Mouse (Mus musculus) kidney, embryonic 14.5 days (tissue): Measurements from ENCODE around the gene Epn1. TPM values are rescaled to one million over a fixed set of nuclear protein-coding genes. Genes with fewer than 3 reads are reported as not detected.

Source experiments
- ATAC-seq: fragments of 200-750 bp; cut with Nextera tagmentation; 2 replicates; pipeline ENCODE4 v1.8.0; 2017; ENCODE audit warnings: moderate number of reproducible peaks, mild to moderate bottlenecking, moderate TSS enrichment, moderate library complexity; ENCODE audit not compliant: low FRiP score, low TSS enrichment
- H3K27ac ChIP-seq: fragments of 300-500 bp; sonication (generic); 2 replicates; pipeline ENCODE4 v1.5.1; 2014; ENCODE audit warnings: low read depth, mild to moderate bottlenecking, low read length, moderate library complexity, mixed read lengths
- H3K27me3 ChIP-seq: fragments of 300-500 bp; sonication (generic); 2 replicates; pipeline ENCODE4 v1.6.1; 2014; ENCODE audit warnings: mild to moderate bottlenecking, low read length; ENCODE audit not compliant: control insufficient read depth, insufficient read depth
- H3K36me3 ChIP-seq: fragments of 300-500 bp; sonication (generic); 2 replicates; pipeline ENCODE4 v1.6.1; 2014; ENCODE audit warnings: low read length, mixed read lengths; ENCODE audit not compliant: control insufficient read depth, insufficient read depth
- H3K4me1 ChIP-seq: fragments of 300-500 bp; sonication (generic); 2 replicates; pipeline ENCODE4 v1.6.1; 2014; ENCODE audit warnings: low read length, mixed read lengths; ENCODE audit not compliant: control insufficient read depth, insufficient read depth
- H3K4me2 ChIP-seq: fragments of 300-500 bp; sonication (generic); replicated peaks from 2 replicates; pipeline ENCODE4 v1.6.1; 2014; ENCODE audit warnings: low read depth, mild to moderate bottlenecking, low read length
- H3K4me3 ChIP-seq: fragments of 300-500 bp; sonication (generic); 2 replicates; pipeline ENCODE4 v1.5.1; 2014; ENCODE audit warnings: mild to moderate bottlenecking, low read length
- H3K9ac ChIP-seq: fragments of 300-500 bp; sonication (generic); 2 replicates; pipeline ENCODE4 v1.6.1; 2014; ENCODE audit warnings: low read depth, mild to moderate bottlenecking, low read length, moderate library complexity
- H3K9me3 ChIP-seq: fragments of 300-500 bp; sonication (generic); 2 replicates; pipeline ENCODE4 v1.6.1; 2016; ENCODE audit warnings: low read length; ENCODE audit not compliant: control insufficient read depth
- WGBS: fragments of 180-500 bp; shearing (Covaris S2); extraction: QIAGEN DNeasy Blood & Tissue Kit; methylation state at CpG from one replicate; pipeline ENCODE4 v1.1.7; 2014; 5-methylcytosine and 5-hydroxymethylcytosine counted together
- polyA plus RNA-seq: library from polyadenylated mRNA; unstranded; fragments of >200 nt; fragmentation: Nextera tagmentation; extraction: Ambion mirVana; gene quantifications from 2 replicates; pipeline ENCODE4 v1.2.1, GENCODE M21; 2014

The Epn1 gene
- polyA plus RNA-seq, 1 experiment from 2014 or later: 63.8 TPM

GRCm38 (mm10) chr7:5038109-5038732 is 41.8 kb upstream of the Epn1 start, which contains the start of gene Zfp784:
Gene Zfp784 (minus strand): TSS chr7:5038446.
- under 1% methylated on average over 48 of the region's 48 CpGs for WGBS
- no peaks in the 10 kb centered on the region for H3K27me3 ChIP-seq
- H3K9ac ChIP-seq: peak within 1 kb of the TSS; percentile 85
- H3K4me2 ChIP-seq: peak within 1 kb of the TSS; percentile 52
- H3K4me3 ChIP-seq: peak within 1 kb of the TSS; percentile 67
- peak; percentile 96 for ATAC-seq
- H3K36me3 ChIP-seq: peaks cover 27% of the 10 kb centered on the region
- H3K27ac ChIP-seq: peak within 1 kb of the TSS; percentile 94
- no peaks in the 10 kb centered on the region for H3K4me1 ChIP-seq
- 0 out of 2 replicates have a peak, but pooled peaks cover 3% of the 10 kb centered on the region for H3K9me3 ChIP-seq

DNA sequence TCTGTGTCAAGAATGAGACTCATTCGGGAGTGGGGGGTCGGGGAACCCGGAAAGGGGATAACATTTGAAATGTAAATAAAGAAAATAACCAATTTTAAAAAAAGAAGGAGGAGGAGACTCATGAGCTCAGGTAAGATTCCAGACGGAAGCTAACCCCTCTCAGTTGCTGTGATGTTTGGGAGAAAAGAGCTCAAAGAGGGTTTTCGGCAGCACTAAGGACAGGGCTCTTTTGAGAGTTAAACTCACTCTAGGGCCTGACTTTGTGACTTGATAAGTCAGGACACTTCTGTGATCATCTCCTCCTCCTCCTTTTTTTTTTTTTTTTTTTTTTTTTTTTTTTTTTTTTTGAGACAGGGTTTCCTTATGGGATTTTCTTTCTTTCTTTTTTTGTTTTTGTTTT is 41.1 kb upstream of the Epn1 start:
- Histone ChIP-seq H3K27ac (0 out of 2 replicates have a peak overlapping the region, but pooled peaks have one; percentile 94), H3K9ac (peak overlapping the region; percentile 85; the same call in 1 of the 2 replicates), H3K4me2 (peak overlapping the region; percentile 52), H3K9me3 (0 out of 2 replicates have a peak, but pooled peaks cover 3% of the 10 kb centered on the region), H3K36me3 (peaks cover 19% of the 10 kb centered on the region; the same call in 1 of the 2 replicates), H3K27me3 (no peaks in the 10 kb centered on the region), H3K4me3 (peak overlapping the region; percentile 67), H3K4me1 (no peaks in the 10 kb centered on the region)
- no peak for ATAC-seq
- 45% methylated on average over 5 of the region's 5 CpGs for WGBS

DNA sequence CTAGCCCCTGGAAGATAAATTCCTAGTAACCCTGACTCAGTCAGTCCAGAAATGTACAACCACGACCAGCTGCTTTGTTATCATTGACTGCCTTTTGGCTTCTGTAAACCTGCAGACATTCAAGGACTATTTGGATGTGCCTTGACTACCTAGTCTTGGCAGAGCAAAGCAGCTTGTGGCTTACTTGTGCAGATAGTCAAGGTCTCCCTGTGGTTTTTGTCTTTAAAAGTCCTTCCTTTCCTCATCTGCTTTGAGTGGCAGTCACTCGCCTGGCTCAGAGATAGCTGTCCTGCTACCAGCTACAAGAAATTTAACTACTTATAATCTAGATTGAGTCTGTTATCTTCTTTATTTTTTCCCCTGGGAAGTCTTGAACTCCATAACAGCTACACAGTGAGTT is 35.1 kb upstream of the Epn1 start:
- Histone ChIP-seq H3K4me1 (no peaks in the 10 kb centered on the region), H3K36me3 (no peaks in the 10 kb centered on the region), H3K9me3 (no peaks in the 10 kb centered on the region), H3K9ac (no peak overlapping the region), H3K4me3 (no peak overlapping the region), H3K27ac (no peak overlapping the region), H3K4me2 (no peak overlapping the region), H3K27me3 (no peaks in the 10 kb centered on the region)
- no peak for ATAC-seq
- WGBS: 85% methylated on average over 2 of the region's 2 CpGs

DNA sequence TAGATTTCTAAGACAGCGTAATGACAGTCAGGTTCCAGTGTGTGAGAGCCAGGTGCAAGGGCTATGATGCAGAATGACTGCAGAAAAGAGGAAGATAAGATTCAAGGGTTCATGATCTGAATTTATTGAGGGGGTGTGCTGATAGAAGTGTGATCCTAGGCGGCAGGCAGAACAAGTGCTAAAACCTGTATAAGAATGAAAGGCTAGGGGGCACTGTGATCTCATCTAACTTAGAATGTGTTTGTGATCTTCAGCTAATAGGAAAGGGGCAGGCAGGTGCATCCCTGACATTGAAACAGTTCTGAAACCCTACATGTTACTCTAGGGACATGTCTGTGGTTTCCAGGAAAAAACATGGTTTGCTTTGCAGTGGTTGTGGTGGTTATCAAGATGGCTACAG is 33.9 kb upstream of the Epn1 start:
- Histone ChIP-seq H3K36me3 (no peaks in the 10 kb centered on the region), H3K27ac (no peak overlapping the region), H3K4me3 (no peak overlapping the region), H3K4me2 (no peak overlapping the region), H3K27me3 (no peaks in the 10 kb centered on the region), H3K4me1 (no peaks in the 10 kb centered on the region), H3K9me3 (no peaks in the 10 kb centered on the region), H3K9ac (no peak overlapping the region)
- ATAC-seq: no peak
- 66% methylated on average over 2 of the region's 2 CpGs for WGBS

GRCm38 (mm10) chr7:5047313-5047712 is 32.7 kb upstream of the Epn1 start:
- WGBS: 41% methylated on average over 2 of the region's 2 CpGs

GRCm38 (mm10) chr7:5051193-5052192 is 28.5 kb upstream of the Epn1 start, which contains the start of gene Zfp580:
Gene Zfp580 (plus strand): TSS chr7:5051538.
- Histone ChIP-seq H3K9me3 (no peaks in the 10 kb centered on the region), H3K4me1 (peaks cover 24% of the 10 kb centered on the region), H3K4me3 (peak within 1 kb of the TSS; percentile 79), H3K27ac (peak within 1 kb of the TSS; percentile 78), H3K27me3 (peaks cover 40% of the 10 kb centered on the region), H3K36me3 (no peaks in the 10 kb centered on the region), H3K9ac (peak within 1 kb of the TSS; percentile 92), H3K4me2 (peak within 1 kb of the TSS; percentile 84)
- ATAC-seq: peak; percentile 72
- 1% methylated on average over 65 of the region's 65 CpGs for WGBS

More at GRCm38 (mm10) chr7:5047313-5047712, 32.7 kb upstream of the Epn1 start:
- Histone ChIP-seq H3K4me2 (no peak overlapping the region), H3K9me3 (no peaks in the 10 kb centered on the region), H3K36me3 (no peaks in the 10 kb centered on the region), H3K9ac (no peak overlapping the region), H3K4me3 (no peak overlapping the region), H3K27ac (no peak overlapping the region), H3K4me1 (peaks cover 3% of the 10 kb centered on the region; the same call in 1 of the 2 replicates), H3K27me3 (peaks cover 6% of the 10 kb centered on the region; the same call in 1 of the 2 replicates)
- no peak for ATAC-seq

- Histone ChIP-seq H3K27me3 (peaks cover 45% of the 10 kb centered on the region), H3K9me3 (no peaks in the 10 kb centered on the region), H3K4me3 (peak overlapping the region; percentile 79), H3K27ac (no peak overlapping the region), H3K4me1 (peaks cover 24% of the 10 kb centered on the region), H3K9ac (peak overlapping the region; percentile 92), H3K4me2 (peak overlapping the region; percentile 84), H3K36me3 (no peaks in the 10 kb centered on the region)
- 3% methylated on average over 12 of the region's 12 CpGs for WGBS
- ATAC-seq: no peak
Observed at GRCm38 (mm10) chr7:5052438-5052837, 27.6 kb upstream of the Epn1 start.

DNA sequence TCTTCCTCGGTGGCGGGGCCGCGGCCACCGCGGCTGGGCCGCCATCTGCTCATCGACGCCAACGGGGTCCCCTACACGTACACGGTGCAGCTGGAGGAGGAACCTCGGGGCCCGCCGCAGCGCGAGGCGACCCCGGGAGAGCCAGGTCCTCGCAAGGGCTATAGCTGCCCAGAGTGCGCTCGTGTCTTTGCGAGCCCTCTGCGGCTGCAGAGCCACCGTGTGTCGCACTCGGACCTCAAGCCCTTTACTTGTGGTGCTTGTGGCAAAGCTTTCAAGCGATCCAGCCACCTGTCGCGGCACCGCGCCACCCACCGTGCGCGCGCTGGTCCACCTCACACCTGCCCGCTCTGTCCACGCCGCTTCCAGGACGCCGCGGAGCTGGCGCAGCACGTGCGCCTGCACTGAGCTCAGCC is 27.1 kb upstream of the Epn1 start:
- Histone ChIP-seq H3K27ac (no peak overlapping the region), H3K9me3 (no peaks in the 10 kb centered on the region), H3K4me2 (peak overlapping the region; percentile 84), H3K9ac (peak overlapping the region; percentile 92), H3K4me1 (peaks cover 24% of the 10 kb centered on the region), H3K27me3 (peaks cover 45% of the 10 kb centered on the region), H3K36me3 (no peaks in the 10 kb centered on the region), H3K4me3 (peak overlapping the region; percentile 79)
- peak; percentile 8; the same call in 1 of the 2 replicates for ATAC-seq
- 4% methylated on average over 45 of the region's 45 CpGs for WGBS
